Mouse (Mus musculus): ENCODE data around the gene Ctla4. TPM values are rescaled to one million over a fixed set of nuclear protein-coding genes. Genes with fewer than 3 reads are reported as not detected.

Ctla4 gene
- polyA plus RNA-seq, 1 experiment from 2014 or later: not detected

DNA sequence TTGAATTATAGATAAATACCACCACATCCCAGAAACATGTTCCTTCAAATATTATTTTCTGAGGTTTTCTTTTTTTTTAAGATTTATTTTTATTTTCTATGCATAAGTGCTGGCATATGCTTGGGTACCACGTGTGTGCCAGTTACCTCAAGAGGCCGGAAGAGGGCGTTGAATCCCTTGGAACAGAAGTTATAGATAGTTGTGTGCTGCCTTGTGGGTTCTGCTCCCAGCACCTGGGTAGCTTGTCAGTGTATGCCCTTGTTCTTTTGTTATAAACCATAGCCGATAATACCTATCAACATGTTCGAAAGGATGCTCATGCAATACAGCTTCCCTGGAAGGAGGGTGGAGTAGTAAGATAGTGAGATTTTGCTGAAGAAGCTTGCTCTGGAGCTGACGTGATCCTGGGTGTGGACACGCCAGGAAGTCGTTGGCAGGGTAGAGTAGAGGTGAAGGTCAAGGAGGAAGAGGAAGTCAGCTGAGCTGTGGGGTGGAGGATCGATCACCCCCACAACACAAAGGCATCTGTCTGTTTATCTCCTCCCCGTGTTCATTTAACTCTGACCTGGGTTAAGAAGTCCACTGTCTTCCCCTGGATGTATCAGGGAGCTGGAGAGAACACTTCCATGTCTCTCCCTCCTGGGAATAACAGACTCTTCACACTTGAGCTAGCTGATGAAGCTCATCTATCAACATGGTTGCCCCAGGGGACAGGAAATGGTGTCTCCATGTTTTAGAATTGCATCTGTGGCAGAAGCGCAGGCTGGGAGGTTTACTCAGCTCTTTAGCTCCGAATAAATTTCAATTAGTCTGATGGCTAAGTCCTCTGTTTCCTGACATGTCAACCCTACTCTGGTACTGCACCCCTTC lies 29.2 kb upstream of the Ctla4 start:
- no peak overlapping the region for H3K4me2 ChIP-seq
- H3K9ac ChIP-seq: no peak overlapping the region
- H3K4me3 ChIP-seq (replicated peaks): no peak overlapping the region
- no peak for ATAC-seq (replicated peaks; ENCODE audit: low FRiP score)
- H3K36me3 ChIP-seq: no peaks in the 10 kb centered on the region
- WGBS: 76% methylated on average over 12 of the region's 12 CpGs
- no peaks in the 10 kb centered on the region for H3K9me3 ChIP-seq (replicated peaks)
- H3K27ac ChIP-seq: no peak overlapping the region
- H3K4me1 ChIP-seq: peaks cover 12% of the 10 kb centered on the region
- no peaks in the 10 kb centered on the region for H3K27me3 ChIP-seq

DNA sequence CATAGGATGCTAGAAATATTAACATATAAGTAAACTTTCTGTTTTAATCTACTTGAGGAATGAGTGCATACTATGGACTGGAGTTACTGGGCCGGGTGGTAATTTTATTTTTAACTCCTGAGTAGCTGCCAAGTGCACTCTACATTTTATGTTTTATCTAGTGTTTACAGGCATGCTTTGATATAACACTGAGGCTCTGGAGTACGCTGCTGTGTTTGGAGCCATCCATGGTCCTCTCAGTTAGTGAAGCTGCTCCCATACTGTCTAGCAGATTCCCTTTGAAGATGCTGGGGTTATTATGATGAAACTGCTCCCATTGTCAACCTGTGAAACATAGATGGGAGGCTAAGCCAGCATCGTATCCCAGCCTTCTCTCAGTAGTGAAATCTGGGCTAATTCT lies 27.6 kb upstream of the Ctla4 start:
- Histone ChIP-seq H3K9me3 (replicated peaks) (no peaks in the 10 kb centered on the region), H3K27me3 (no peaks in the 10 kb centered on the region), H3K4me2 (no peak overlapping the region), H3K27ac (no peak overlapping the region), H3K4me3 (replicated peaks) (no peak overlapping the region), H3K9ac (no peak overlapping the region), H3K36me3 (no peaks in the 10 kb centered on the region), H3K4me1 (peaks cover 24% of the 10 kb centered on the region)
- no peak for ATAC-seq (replicated peaks; ENCODE audit: low FRiP score)
- WGBS: 75% methylated on average over 3 of the region's 3 CpGs

DNA sequence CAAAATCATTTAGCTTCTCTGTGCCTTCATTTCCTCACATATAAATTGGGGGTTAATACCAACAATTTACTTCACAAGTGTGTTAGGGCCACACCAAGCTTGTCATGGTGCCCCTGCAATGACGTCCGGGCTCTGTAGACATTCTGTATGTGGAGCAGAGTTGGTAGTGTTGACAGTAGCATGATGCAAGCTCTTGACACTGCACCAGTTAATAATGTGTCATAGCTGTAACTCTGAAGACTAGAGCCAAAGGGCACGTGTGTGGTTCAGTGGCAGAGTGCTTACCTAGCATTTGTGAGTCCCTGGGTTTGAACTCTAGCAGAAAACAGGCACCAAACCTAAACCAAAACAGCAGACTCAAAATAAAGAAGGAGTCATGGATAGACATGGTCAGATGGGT lies 27.0 kb upstream of the Ctla4 start:
- Histone ChIP-seq H3K27ac (no peak overlapping the region), H3K4me2 (no peak overlapping the region), H3K27me3 (no peaks in the 10 kb centered on the region), H3K4me1 (peaks cover 24% of the 10 kb centered on the region), H3K9me3 (replicated peaks) (no peaks in the 10 kb centered on the region), H3K9ac (no peak overlapping the region), H3K36me3 (no peaks in the 10 kb centered on the region), H3K4me3 (replicated peaks) (no peak overlapping the region)
- no peak for ATAC-seq (replicated peaks; ENCODE audit: low FRiP score)
- WGBS: 82% methylated on average over 3 of the region's 3 CpGs

DNA sequence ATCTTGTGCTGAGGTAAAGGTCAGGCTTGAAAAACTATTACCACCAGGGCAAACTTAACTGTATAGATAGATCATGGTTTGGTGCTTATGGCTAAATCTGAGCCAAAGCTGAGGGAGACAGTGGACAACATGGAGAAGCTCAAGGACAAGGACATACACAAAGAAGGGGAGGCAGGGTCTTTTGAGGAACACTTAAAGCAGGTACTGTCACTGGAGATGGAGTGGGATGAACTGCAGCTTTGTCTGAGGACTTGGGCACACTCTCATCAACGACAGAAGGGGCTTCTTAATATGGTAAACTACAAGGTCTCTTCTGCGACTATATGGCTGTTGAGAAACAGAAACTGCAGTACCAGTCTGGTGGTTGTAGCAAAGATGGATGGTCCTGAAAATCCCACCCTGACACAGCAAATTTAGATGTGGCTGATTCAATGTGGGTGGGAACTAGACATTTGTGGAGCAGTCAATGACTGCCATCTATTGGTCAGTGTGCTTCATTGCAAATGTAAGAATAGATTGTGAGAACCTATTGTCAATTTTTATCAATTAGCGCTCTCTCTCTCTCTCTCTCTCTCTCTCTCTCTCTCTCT lies 26.3 kb upstream of the Ctla4 start:
- no peak for ATAC-seq (replicated peaks; ENCODE audit: low FRiP score)
- Histone ChIP-seq H3K9ac (no peak overlapping the region), H3K9me3 (replicated peaks) (no peaks in the 10 kb centered on the region), H3K4me3 (replicated peaks) (no peak overlapping the region), H3K4me1 (peaks cover 24% of the 10 kb centered on the region), H3K4me2 (peak overlapping the region; percentile 32), H3K27me3 (no peaks in the 10 kb centered on the region), H3K36me3 (no peaks in the 10 kb centered on the region), H3K27ac (0 out of 2 replicates have a peak overlapping the region, but pooled peaks have one; percentile 45)
- WGBS: 25% methylated on average over 3 of the region's 3 CpGs

DNA sequence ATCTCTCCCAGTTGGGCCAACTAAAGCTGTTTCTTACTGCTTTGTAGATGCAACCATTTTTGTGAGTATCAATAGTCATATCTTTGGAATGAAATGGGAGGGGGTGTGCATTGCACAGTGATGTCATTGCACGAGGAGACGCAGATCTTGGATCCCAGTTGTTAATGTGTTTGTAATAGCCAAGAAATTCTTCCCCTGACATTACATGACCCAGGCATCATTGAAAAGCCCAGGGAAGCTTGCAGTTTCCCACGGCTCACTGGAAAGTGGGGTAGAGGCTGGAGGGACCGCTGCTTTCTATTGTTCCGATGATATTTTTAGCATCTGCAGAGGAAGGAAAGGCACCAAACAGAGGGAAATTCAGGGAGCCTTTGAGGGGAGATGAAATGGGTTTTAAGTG lies 25.8 kb upstream of the Ctla4 start:
- H3K27me3 ChIP-seq: no peaks in the 10 kb centered on the region
- no peaks in the 10 kb centered on the region for H3K9me3 ChIP-seq (replicated peaks)
- peaks cover 24% of the 10 kb centered on the region for H3K4me1 ChIP-seq
- no peak for ATAC-seq (replicated peaks; ENCODE audit: low FRiP score)
- WGBS: 68% methylated on average over 5 of the region's 5 CpGs
- peak overlapping the region; percentile 45 for H3K27ac ChIP-seq
- H3K4me3 ChIP-seq (replicated peaks): no peak overlapping the region
- H3K4me2 ChIP-seq: peak overlapping the region; percentile 32
- H3K36me3 ChIP-seq: no peaks in the 10 kb centered on the region
- no peak overlapping the region for H3K9ac ChIP-seq

DNA sequence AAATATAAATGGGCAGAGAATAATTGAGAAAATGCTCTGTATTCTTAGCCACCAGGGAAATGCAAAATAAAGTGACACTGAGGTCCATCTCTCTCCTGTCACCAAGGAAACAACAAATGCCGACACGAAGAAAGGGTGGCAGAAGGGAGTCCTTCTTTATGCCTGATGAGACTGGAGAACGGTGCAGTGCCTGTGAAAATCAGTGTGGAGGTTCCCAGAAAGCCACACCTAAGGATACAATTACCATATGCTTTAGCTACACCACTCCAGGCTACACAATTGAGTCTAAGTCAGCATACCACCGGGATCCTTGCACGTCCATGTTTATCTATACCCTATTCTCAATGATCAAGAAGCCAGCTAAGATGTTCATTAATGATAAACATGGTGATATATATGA lies 25.4 kb upstream of the Ctla4 start:
- H3K27me3 ChIP-seq: no peaks in the 10 kb centered on the region
- peaks cover 24% of the 10 kb centered on the region for H3K4me1 ChIP-seq
- H3K4me2 ChIP-seq: peak overlapping the region; percentile 32; the same call in 1 of the 2 replicates
- H3K9me3 ChIP-seq (replicated peaks): no peaks in the 10 kb centered on the region
- ATAC-seq (replicated peaks; ENCODE audit: low FRiP score): no peak
- 74% methylated on average over 5 of the region's 5 CpGs for WGBS
- H3K36me3 ChIP-seq: no peaks in the 10 kb centered on the region
- no peak overlapping the region for H3K9ac ChIP-seq
- peak overlapping the region; percentile 45 for H3K27ac ChIP-seq
- no peak overlapping the region for H3K4me3 ChIP-seq (replicated peaks)

DNA sequence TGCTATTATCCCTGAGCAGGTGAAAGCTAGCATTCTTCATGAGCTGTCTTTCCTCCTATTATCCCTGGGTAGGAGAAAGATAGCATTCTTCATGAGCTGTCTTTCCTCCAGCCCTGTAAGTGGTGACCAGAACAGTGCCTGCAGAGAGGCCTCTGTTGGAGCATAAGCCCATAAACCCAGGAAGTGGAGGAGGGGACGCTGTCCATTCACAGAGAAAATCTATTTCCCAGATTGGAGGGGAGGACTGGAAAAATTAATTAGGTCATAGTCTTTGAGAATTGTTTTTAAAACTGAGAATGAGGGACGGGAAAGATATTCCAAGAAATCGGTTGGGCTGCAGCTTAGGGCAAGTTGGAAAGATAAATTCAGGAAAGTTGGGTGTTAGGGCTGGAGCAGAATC lies 24.3 kb upstream of the Ctla4 start:
- 41% methylated on average over 3 of the region's 3 CpGs for WGBS
- no peak overlapping the region for H3K4me3 ChIP-seq (replicated peaks)
- ATAC-seq (replicated peaks; ENCODE audit: low FRiP score): no peak
- H3K36me3 ChIP-seq: no peaks in the 10 kb centered on the region
- peak overlapping the region; percentile 33 for H3K4me2 ChIP-seq
- no peaks in the 10 kb centered on the region for H3K27me3 ChIP-seq
- H3K27ac ChIP-seq: peak overlapping the region; percentile 57
- H3K9ac ChIP-seq: no peak overlapping the region
- no peaks in the 10 kb centered on the region for H3K9me3 ChIP-seq (replicated peaks)
- peaks cover 24% of the 10 kb centered on the region for H3K4me1 ChIP-seq

DNA sequence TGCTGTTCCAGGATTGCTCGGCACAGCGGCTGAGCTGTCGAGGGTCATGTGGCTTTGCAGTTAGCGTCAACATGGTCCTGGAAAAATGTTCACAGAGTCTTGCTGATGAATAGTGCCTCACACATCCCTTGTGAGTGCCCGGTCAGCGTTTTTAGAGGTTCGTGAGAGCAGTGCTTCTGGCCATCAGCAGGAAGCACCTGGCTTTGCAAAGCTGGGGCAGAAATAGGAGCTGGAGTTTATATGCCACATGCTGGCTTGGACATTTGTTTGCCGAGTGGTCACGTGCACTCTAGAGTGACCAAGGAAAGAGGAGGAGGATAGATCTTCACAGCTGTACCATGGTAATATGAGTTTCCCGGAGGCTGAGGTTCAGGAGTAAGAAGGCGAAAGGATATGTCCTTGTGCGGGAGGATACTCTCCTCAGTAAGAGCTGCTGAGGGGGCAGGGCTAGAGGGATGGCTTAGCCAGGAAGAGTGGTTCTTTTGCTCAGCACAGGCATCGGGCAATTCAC lies 23.8 kb upstream of the Ctla4 start:
- no peak overlapping the region for H3K9ac ChIP-seq
- WGBS: 19% methylated on average over 13 of the region's 13 CpGs

DNA sequence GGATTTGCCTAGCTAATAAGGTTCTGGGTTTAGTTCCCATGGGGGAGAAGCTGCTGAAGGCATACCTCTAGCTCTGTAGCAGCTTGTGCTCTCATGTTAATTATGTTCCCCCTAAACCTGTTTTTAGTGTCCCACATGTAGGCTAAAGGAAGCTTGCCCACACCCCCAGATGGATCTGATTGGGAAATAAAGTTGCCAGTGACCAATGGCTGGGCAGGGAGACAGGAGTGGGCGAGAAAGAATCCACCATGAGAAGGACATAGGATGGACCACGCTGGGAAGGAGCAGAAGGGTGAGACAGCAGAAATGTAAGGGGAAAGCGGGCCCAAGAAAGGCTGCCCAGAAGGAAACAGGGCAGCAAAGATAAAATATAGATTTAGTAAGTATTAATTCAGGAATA lies 23.1 kb upstream of the Ctla4 start:
- H3K4me3 ChIP-seq (replicated peaks): no peak overlapping the region
- WGBS: 79% methylated on average over 3 of the region's 3 CpGs

More for the DNA sequence above, 23.8 kb upstream of the Ctla4 start:
- Histone ChIP-seq H3K27ac (peak overlapping the region; percentile 57), H3K9me3 (replicated peaks) (no peaks in the 10 kb centered on the region), H3K4me1 (peaks cover 24% of the 10 kb centered on the region), H3K4me2 (peak overlapping the region; percentile 33), H3K36me3 (no peaks in the 10 kb centered on the region), H3K27me3 (no peaks in the 10 kb centered on the region), H3K4me3 (replicated peaks) (no peak overlapping the region)
- peak; percentile 83 for ATAC-seq (replicated peaks; ENCODE audit: low FRiP score)

DNA sequence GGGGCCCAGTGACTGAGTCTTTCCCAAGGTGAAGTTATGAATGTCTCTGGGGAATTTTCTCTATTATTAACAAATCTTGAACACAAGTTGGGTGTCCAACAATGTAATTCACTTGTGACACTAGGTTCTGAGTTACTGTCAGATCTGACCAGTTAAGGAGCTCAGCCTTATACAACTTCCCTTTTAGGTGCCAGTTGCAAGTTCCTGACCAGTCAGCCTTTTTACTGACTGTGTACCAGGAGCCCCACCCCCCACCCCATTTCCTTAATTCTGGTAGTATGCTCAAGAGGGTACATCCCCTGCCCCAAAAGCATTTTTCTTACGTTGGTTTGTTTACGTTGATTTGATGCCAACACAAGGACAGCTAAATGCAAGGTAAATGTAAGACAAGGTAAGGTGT lies 21.6 kb upstream of the Ctla4 start:
- no peak overlapping the region for H3K4me3 ChIP-seq (replicated peaks)
- no peaks in the 10 kb centered on the region for H3K27me3 ChIP-seq
- H3K4me1 ChIP-seq: peaks cover 24% of the 10 kb centered on the region
- no peak overlapping the region for H3K27ac ChIP-seq
- no peaks in the 10 kb centered on the region for H3K9me3 ChIP-seq (replicated peaks)
- 79% methylated on average over 2 of the region's 2 CpGs for WGBS
- H3K9ac ChIP-seq: no peak overlapping the region
- no peak overlapping the region for H3K4me2 ChIP-seq
- ATAC-seq (replicated peaks; ENCODE audit: low FRiP score): no peak
- H3K36me3 ChIP-seq: no peaks in the 10 kb centered on the region

More for the DNA sequence above, 23.1 kb upstream of the Ctla4 start:
- H3K36me3 ChIP-seq: no peaks in the 10 kb centered on the region
- H3K4me1 ChIP-seq: peaks cover 24% of the 10 kb centered on the region
- H3K4me2 ChIP-seq: no peak overlapping the region
- no peaks in the 10 kb centered on the region for H3K9me3 ChIP-seq (replicated peaks)
- ATAC-seq (replicated peaks; ENCODE audit: low FRiP score): no peak
- H3K27me3 ChIP-seq: no peaks in the 10 kb centered on the region
- H3K27ac ChIP-seq: peak overlapping the region; percentile 57
- no peak overlapping the region for H3K9ac ChIP-seq

DNA sequence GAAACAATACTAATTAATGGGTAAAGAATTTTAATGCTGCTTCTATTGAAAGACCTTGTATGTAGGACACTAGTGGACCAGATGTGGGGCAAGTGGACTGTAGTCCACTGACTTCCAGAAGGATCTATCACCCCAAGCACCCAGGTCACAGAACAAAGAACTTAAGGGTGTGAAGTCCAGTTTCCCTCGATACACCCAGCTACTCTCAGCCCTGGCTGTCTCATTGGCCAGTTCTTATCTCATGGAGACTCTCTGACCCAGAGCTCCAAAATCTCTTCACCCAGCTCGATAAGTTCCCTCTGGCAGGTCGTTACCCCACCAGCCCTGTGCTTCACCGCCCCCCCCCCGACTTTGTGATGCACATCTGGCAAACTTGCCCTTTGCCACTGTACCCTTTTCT lies 20.8 kb upstream of the Ctla4 start:
- H3K27me3 ChIP-seq: no peaks in the 10 kb centered on the region
- no peaks in the 10 kb centered on the region for H3K9me3 ChIP-seq (replicated peaks)
- H3K27ac ChIP-seq: no peak overlapping the region
- H3K4me3 ChIP-seq (replicated peaks): no peak overlapping the region
- H3K4me1 ChIP-seq: peaks cover 19% of the 10 kb centered on the region
- no peak overlapping the region for H3K9ac ChIP-seq
- no peak overlapping the region for H3K4me2 ChIP-seq
- WGBS: 65% methylated on average over 5 of the region's 5 CpGs
- ATAC-seq (replicated peaks; ENCODE audit: low FRiP score): no peak
- no peaks in the 10 kb centered on the region for H3K36me3 ChIP-seq
